Mouse (Mus musculus) stomach, embryonic 16.5 days (tissue): ENCODE data around the gene Mttp. TPM values are rescaled to one million over a fixed set of nuclear protein-coding genes. Genes with fewer than 3 reads are reported as not detected.

Experiments
- ATAC-seq: fragments of 200-750 bp; cut with Nextera tagmentation; 2 replicates; pipeline ENCODE4 v1.8.0; 2017; ENCODE audit warnings: moderate number of reproducible peaks, moderate TSS enrichment; ENCODE audit not compliant: insufficient read depth, low FRiP score
- H3K27ac ChIP-seq: fragments of 300-500 bp; sonication (generic); 2 replicates; pipeline ENCODE4 v1.5.1; 2014; ENCODE audit warnings: low read length
- H3K27me3 ChIP-seq: fragments of 300-500 bp; sonication (generic); 2 replicates; pipeline ENCODE4 v1.6.1; 2014; ENCODE audit warnings: low read length, control low read depth, mixed read lengths; ENCODE audit not compliant: control insufficient read depth, insufficient read depth
- H3K36me3 ChIP-seq: fragments of 300-500 bp; sonication (generic); 2 replicates; pipeline ENCODE4 v1.6.1; 2014; ENCODE audit warnings: low read length; ENCODE audit not compliant: control insufficient read depth, insufficient read depth
- H3K4me1 ChIP-seq: fragments of 300-500 bp; sonication (generic); 2 replicates; pipeline ENCODE4 v1.6.1; 2014; ENCODE audit warnings: low read length, control low read depth, mixed read lengths; ENCODE audit not compliant: control insufficient read depth, insufficient read depth
- H3K4me2 ChIP-seq: fragments of 300-500 bp; sonication (generic); 2 replicates; pipeline ENCODE4 v1.6.1; 2014; ENCODE audit warnings: low read depth, low read length, mixed read lengths
- H3K4me3 ChIP-seq: fragments of 300-500 bp; sonication (generic); replicated peaks from 2 replicates; pipeline ENCODE4 v1.5.1; 2014; ENCODE audit warnings: mild to moderate bottlenecking, low read length
- H3K9ac ChIP-seq: fragments of 300-500 bp; sonication (generic); 2 replicates; pipeline ENCODE4 v1.6.1; 2014; ENCODE audit warnings: low read length
- H3K9me3 ChIP-seq: fragments of 300-500 bp; sonication (generic); replicated peaks from 2 replicates; pipeline ENCODE4 v1.6.1; 2016; ENCODE audit warnings: low read length, control low read depth; ENCODE audit not compliant: control insufficient read depth
- WGBS: fragments of 180-500 bp; shearing (Covaris S2); extraction: QIAGEN DNeasy Blood & Tissue Kit; methylation state at CpG from one replicate; pipeline ENCODE4 v1.1.7; 2014; 5-methylcytosine and 5-hydroxymethylcytosine counted together
- polyA plus RNA-seq: library from polyadenylated mRNA; unstranded; fragments of >200 nt; fragmentation: Nextera tagmentation; extraction: Ambion mirVana; gene quantifications from 2 replicates; pipeline ENCODE4 v1.2.1, GENCODE M21; 2015

The Mttp gene
- polyA plus RNA-seq, 1 experiment from 2014 or later = 63.7 TPM

GRCm38 (mm10) chr3:138129110-138129509 is 15.7 kb downstream of the Mttp start:
- Histone ChIP-seq H3K9me3 (no peaks in the 10 kb centered on the region), H3K9ac (no peak overlapping the region), H3K36me3 (no peaks in the 10 kb centered on the region), H3K27ac (no peak overlapping the region), H3K4me1 (no peaks in the 10 kb centered on the region), H3K27me3 (no peaks in the 10 kb centered on the region), H3K4me2 (no peak overlapping the region), H3K4me3 (no peak overlapping the region)
- no peak for ATAC-seq
- WGBS = 74% methylated on average over 6 of the region's 6 CpGs

- Histone ChIP-seq H3K4me3 (no peak overlapping the region), H3K9me3 (no peaks in the 10 kb centered on the region), H3K27ac (no peak overlapping the region), H3K9ac (no peak overlapping the region), H3K27me3 (no peaks in the 10 kb centered on the region), H3K4me1 (no peaks in the 10 kb centered on the region), H3K36me3 (no peaks in the 10 kb centered on the region), H3K4me2 (no peak overlapping the region)
- ATAC-seq = no peak
- 82% methylated on average over 10 of the region's 10 CpGs for WGBS
Observed at GRCm38 (mm10) chr3:138123842-138124241, 20.9 kb downstream of the Mttp start.

GRCm38 (mm10) chr3:138121461-138121860 is 23.3 kb downstream of the Mttp start:
- Histone ChIP-seq H3K9ac (no peak overlapping the region), H3K4me3 (no peak overlapping the region), H3K36me3 (no peaks in the 10 kb centered on the region), H3K27me3 (no peaks in the 10 kb centered on the region), H3K4me1 (no peaks in the 10 kb centered on the region), H3K4me2 (no peak overlapping the region), H3K9me3 (no peaks in the 10 kb centered on the region), H3K27ac (no peak overlapping the region)
- 95% methylated on average over 2 of the region's 2 CpGs for WGBS
- ATAC-seq = no peak

- no peak for ATAC-seq
- WGBS = 79% methylated on average over 16 of the region's 16 CpGs
- Histone ChIP-seq H3K4me2 (no peak overlapping the region), H3K4me1 (no peaks in the 10 kb centered on the region), H3K9me3 (no peaks in the 10 kb centered on the region), H3K4me3 (no peak overlapping the region), H3K9ac (no peak overlapping the region), H3K27ac (no peak overlapping the region), H3K36me3 (no peaks in the 10 kb centered on the region), H3K27me3 (no peaks in the 10 kb centered on the region)
Observed at GRCm38 (mm10) chr3:138119444-138120105, 25.2 kb downstream of the Mttp start.

- H3K4me1 ChIP-seq = no peaks in the 10 kb centered on the region
- H3K27ac ChIP-seq = no peak overlapping the region
- no peak for ATAC-seq
- no peak overlapping the region for H3K9ac ChIP-seq
- no peaks in the 10 kb centered on the region for H3K36me3 ChIP-seq
- H3K4me3 ChIP-seq = no peak overlapping the region
- no peaks in the 10 kb centered on the region for H3K27me3 ChIP-seq
- 72% methylated on average over 14 of the region's 14 CpGs for WGBS
- no peaks in the 10 kb centered on the region for H3K9me3 ChIP-seq
- H3K4me2 ChIP-seq = no peak overlapping the region
Observed at GRCm38 (mm10) chr3:138118831-138119230, 25.9 kb downstream of the Mttp start.

GRCm38 (mm10) chr3:138118392-138118791 is 26.4 kb downstream of the Mttp start:
- no peak overlapping the region for H3K27ac ChIP-seq
- no peak for ATAC-seq
- no peaks in the 10 kb centered on the region for H3K9me3 ChIP-seq
- no peak overlapping the region for H3K4me3 ChIP-seq
- H3K4me2 ChIP-seq = no peak overlapping the region
- 69% methylated on average over 6 of the region's 6 CpGs for WGBS
- H3K9ac ChIP-seq = no peak overlapping the region
- no peaks in the 10 kb centered on the region for H3K36me3 ChIP-seq
- H3K4me1 ChIP-seq = no peaks in the 10 kb centered on the region
- H3K27me3 ChIP-seq = no peaks in the 10 kb centered on the region

GRCm38 (mm10) chr3:138116871-138117270 is 27.9 kb downstream of the Mttp start:
- ATAC-seq = no peak
- 81% methylated on average over 4 of the region's 4 CpGs for WGBS
- Histone ChIP-seq H3K9ac (no peak overlapping the region), H3K4me1 (no peaks in the 10 kb centered on the region), H3K27ac (no peak overlapping the region), H3K27me3 (no peaks in the 10 kb centered on the region), H3K4me3 (no peak overlapping the region), H3K9me3 (no peaks in the 10 kb centered on the region), H3K4me2 (no peak overlapping the region), H3K36me3 (no peaks in the 10 kb centered on the region)

- 85% methylated on average over 17 of the region's 17 CpGs for WGBS
- H3K9ac ChIP-seq = no peak overlapping the region
- H3K9me3 ChIP-seq = no peaks in the 10 kb centered on the region
- no peak overlapping the region for H3K27ac ChIP-seq
- no peak overlapping the region for H3K4me2 ChIP-seq
- H3K36me3 ChIP-seq = no peaks in the 10 kb centered on the region
- ATAC-seq = no peak
- no peaks in the 10 kb centered on the region for H3K27me3 ChIP-seq
- H3K4me3 ChIP-seq = no peak overlapping the region
- no peaks in the 10 kb centered on the region for H3K4me1 ChIP-seq
Observed at GRCm38 (mm10) chr3:138114106-138114505, 30.7 kb downstream of the Mttp start.

GRCm38 (mm10) chr3:138110910-138111782 is 33.6 kb downstream of the Mttp start:
- Histone ChIP-seq H3K4me1 (no peaks in the 10 kb centered on the region), H3K9me3 (no peaks in the 10 kb centered on the region), H3K36me3 (no peaks in the 10 kb centered on the region), H3K4me3 (no peak overlapping the region), H3K4me2 (no peak overlapping the region), H3K27ac (no peak overlapping the region), H3K27me3 (no peaks in the 10 kb centered on the region), H3K9ac (no peak overlapping the region)
- WGBS = 89% methylated on average over 19 of the region's 19 CpGs
- ATAC-seq = no peak
